Mouse (Mus musculus): ENCODE results near the gene Shf. TPM values are rescaled to one million over a fixed set of nuclear protein-coding genes. Genes with fewer than 3 reads are reported as not detected.
"Not testable (repeated sequence)": the region's sequence is repeated elsewhere in the genome, so short reads cannot be mapped to it uniquely, and the experiment has no call there.

Shf gene
- polyA plus RNA-seq, 1 experiment from 2014 or later, result 1.2 TPM

- 73% methylated on average over 6 of the region's 6 CpGs for WGBS (ENCODE audit: insufficient replicate concordance)
- TF ChIP-seq EP300 (IDR thresholded peaks at IDR 0.05; ENCODE audit: low read depth), result no peak
- TF ChIP-seq CTCF (IDR thresholded peaks at IDR 0.05; ENCODE audit: low read depth), result no peak
- Histone ChIP-seq H3K4me2 (ENCODE audit: low read depth, low read length) (no peak overlapping the region), H3K4me3 (ENCODE audit: low read depth, low read length) (no peak overlapping the region), H3K27ac (ENCODE audit: low read depth) (no peak overlapping the region), H3K9ac (replicated peaks) (no peak overlapping the region), H3K36me3 (replicated peaks; ENCODE audit: insufficient read depth, low read length) (no peaks in the 10 kb centered on the region), H3K27me3 (ENCODE audit: insufficient read depth, low read length) (no peaks in the 10 kb centered on the region), H3K4me1 (ENCODE audit: insufficient read depth) (peaks cover 13% of the 10 kb centered on the region), H3K9me3 (ENCODE audit: low read length) (no peaks in the 10 kb centered on the region)
- no peak for DNase-seq
- no peak for ATAC-seq
Measured at GRCm38 (mm10) chr2:122345106-122345893, 23.7 kb downstream of the Shf start.

DNA sequence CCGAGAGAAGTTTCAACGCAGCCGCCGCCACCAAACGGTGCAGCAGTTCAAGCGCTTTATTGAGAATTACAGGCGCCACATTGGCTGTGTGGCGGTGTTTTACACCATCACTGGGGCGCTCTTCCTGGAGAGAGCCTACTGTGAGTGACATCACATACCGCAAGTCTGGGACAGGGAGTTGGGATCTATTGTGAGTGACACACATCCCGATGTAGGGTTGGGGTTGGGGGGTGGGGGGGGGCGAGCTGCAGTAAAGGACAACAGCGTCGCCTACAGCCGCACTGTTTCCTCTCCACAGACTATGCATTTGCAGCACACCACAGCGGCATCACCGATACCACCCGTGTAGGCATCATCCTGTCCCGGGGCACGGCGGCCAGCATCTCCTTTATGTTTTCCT, 31.7 kb downstream of the Shf start:
- 59% methylated on average over 21 of the region's 21 CpGs for WGBS (ENCODE audit: insufficient replicate concordance)
- Histone ChIP-seq H3K27ac (ENCODE audit: low read depth) (no peak overlapping the region), H3K4me1 (ENCODE audit: insufficient read depth) (no peaks in the 10 kb centered on the region), H3K4me3 (ENCODE audit: low read depth, low read length) (no peak overlapping the region), H3K9me3 (ENCODE audit: low read length) (no peaks in the 10 kb centered on the region), H3K36me3 (replicated peaks; ENCODE audit: insufficient read depth, low read length) (no peaks in the 10 kb centered on the region), H3K27me3 (ENCODE audit: insufficient read depth, low read length) (no peaks in the 10 kb centered on the region), H3K4me2 (ENCODE audit: low read depth, low read length) (no peak overlapping the region), H3K9ac (replicated peaks) (no peak overlapping the region)
- DNase-seq (no peak), ATAC-seq (no peak)
- no peak for TF ChIP-seq EP300 (IDR thresholded peaks at IDR 0.05; ENCODE audit: low read depth)
- no peak for TF ChIP-seq CTCF (IDR thresholded peaks at IDR 0.05; ENCODE audit: low read depth)

- DNase-seq, result peak; percentile 37
- no peaks in the 10 kb centered on the region for H3K36me3 ChIP-seq (replicated peaks; ENCODE audit: insufficient read depth, low read length)
- no peaks in the 10 kb centered on the region for H3K27me3 ChIP-seq (ENCODE audit: insufficient read depth, low read length)
- TF ChIP-seq CTCF (IDR thresholded peaks at IDR 0.05; ENCODE audit: low read depth) (no peak), EP300 (IDR thresholded peaks at IDR 0.05; ENCODE audit: low read depth) (no peak)
- WGBS (ENCODE audit: insufficient replicate concordance), result 65% methylated on average over 3 of the region's 3 CpGs
- H3K4me3 ChIP-seq (ENCODE audit: low read depth, low read length), result no peak overlapping the region
- no peak overlapping the region for H3K9ac ChIP-seq (replicated peaks)
- ATAC-seq, result no peak
- H3K4me2 ChIP-seq (ENCODE audit: low read depth, low read length), result no peak overlapping the region
- H3K9me3 ChIP-seq (ENCODE audit: low read length), result no peaks in the 10 kb centered on the region
- no peaks in the 10 kb centered on the region for H3K4me1 ChIP-seq (ENCODE audit: insufficient read depth)
- H3K27ac ChIP-seq (ENCODE audit: low read depth), result no peak overlapping the region
Measured at GRCm38 (mm10) chr2:122334170-122334569, 34.8 kb downstream of the Shf start.

DNA sequence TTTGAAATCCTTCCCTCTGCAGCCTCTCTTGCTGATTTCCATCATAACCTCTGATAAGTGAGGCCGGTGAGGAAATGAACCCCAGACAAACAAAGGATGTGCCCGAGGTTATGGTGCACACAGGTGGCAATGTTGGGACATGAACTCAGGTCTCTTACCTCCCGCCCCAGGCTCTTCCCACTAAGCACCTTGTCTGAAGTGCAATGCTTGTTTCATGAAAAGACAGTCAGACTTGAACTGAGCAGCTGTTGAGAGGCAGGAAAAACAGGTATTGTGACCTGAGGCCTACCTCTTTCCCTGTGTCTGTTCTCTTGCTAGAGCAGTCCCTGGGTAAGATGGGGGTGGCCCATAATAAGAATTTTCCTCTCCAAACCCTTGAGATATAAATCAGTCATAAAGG, 36.7 kb downstream of the Shf start:
- H3K27ac ChIP-seq (ENCODE audit: low read depth), result no peak overlapping the region
- DNase-seq (no peak), ATAC-seq (no peak)
- H3K27me3 ChIP-seq (ENCODE audit: insufficient read depth, low read length), result no peaks in the 10 kb centered on the region
- TF ChIP-seq CTCF (IDR thresholded peaks at IDR 0.05; ENCODE audit: low read depth), result no peak
- TF ChIP-seq EP300 (IDR thresholded peaks at IDR 0.05; ENCODE audit: low read depth), result no peak
- WGBS (ENCODE audit: insufficient replicate concordance), result 78% methylated on average over 3 of the region's 3 CpGs
- H3K4me3 ChIP-seq (ENCODE audit: low read depth, low read length), result no peak overlapping the region
- H3K9ac ChIP-seq (replicated peaks), result no peak overlapping the region
- H3K4me1 ChIP-seq (ENCODE audit: insufficient read depth), result no peaks in the 10 kb centered on the region
- no peak overlapping the region for H3K4me2 ChIP-seq (ENCODE audit: low read depth, low read length)
- no peaks in the 10 kb centered on the region for H3K36me3 ChIP-seq (replicated peaks; ENCODE audit: insufficient read depth, low read length)
- no peaks in the 10 kb centered on the region for H3K9me3 ChIP-seq (ENCODE audit: low read length)

GRCm38 (mm10) chr2:122330317-122330716, 38.6 kb downstream of the Shf start:
- not testable (repeated sequence) for H3K4me3 ChIP-seq (ENCODE audit: low read depth, low read length); DNase-seq; H3K9me3 ChIP-seq (ENCODE audit: low read length); H3K27ac ChIP-seq (ENCODE audit: low read depth); H3K4me2 ChIP-seq (ENCODE audit: low read depth, low read length); H3K9ac ChIP-seq (replicated peaks); H3K27me3 ChIP-seq (ENCODE audit: insufficient read depth, low read length); ATAC-seq; H3K4me1 ChIP-seq (ENCODE audit: insufficient read depth); H3K36me3 ChIP-seq (replicated peaks; ENCODE audit: insufficient read depth, low read length)
- WGBS (ENCODE audit: insufficient replicate concordance), result 77% methylated on average over 4 of the region's 6 CpGs

GRCm38 (mm10) chr2:122327986-122328385, 41.0 kb downstream of the Shf start:
- no peak for ATAC-seq
- 56% methylated on average over 3 of the region's 3 CpGs for WGBS (ENCODE audit: insufficient replicate concordance)
- Histone ChIP-seq H3K4me2 (ENCODE audit: low read depth, low read length) (no peak overlapping the region), H3K36me3 (replicated peaks; ENCODE audit: insufficient read depth, low read length) (no peaks in the 10 kb centered on the region), H3K9ac (replicated peaks) (no peak overlapping the region), H3K9me3 (ENCODE audit: low read length) (no peaks in the 10 kb centered on the region), H3K4me1 (ENCODE audit: insufficient read depth) (peaks cover 7% of the 10 kb centered on the region; the same call in 1 of the 2 replicates), H3K27me3 (ENCODE audit: insufficient read depth, low read length) (no peaks in the 10 kb centered on the region), H3K4me3 (ENCODE audit: low read depth, low read length) (no peak overlapping the region), H3K27ac (ENCODE audit: low read depth) (no peak overlapping the region)
- no peak for DNase-seq
- TF ChIP-seq CTCF (IDR thresholded peaks at IDR 0.05; ENCODE audit: low read depth), result no peak
- TF ChIP-seq EP300 (IDR thresholded peaks at IDR 0.05; ENCODE audit: low read depth), result no peak
